Mouse (Mus musculus): Measurements from ENCODE around the gene Tnfaip8l3. TPM values are rescaled to one million over a fixed set of nuclear protein-coding genes. Genes with fewer than 3 reads are reported as not detected.
"Not testable (repeated sequence)": the region's sequence is repeated elsewhere in the genome, so short reads cannot be mapped to it uniquely, and the experiment has no call there.

Gene Tnfaip8l3
- total RNA-seq, 2 experiments from 2014 or later = 0.44 TPM; not detected in 1

DNA sequence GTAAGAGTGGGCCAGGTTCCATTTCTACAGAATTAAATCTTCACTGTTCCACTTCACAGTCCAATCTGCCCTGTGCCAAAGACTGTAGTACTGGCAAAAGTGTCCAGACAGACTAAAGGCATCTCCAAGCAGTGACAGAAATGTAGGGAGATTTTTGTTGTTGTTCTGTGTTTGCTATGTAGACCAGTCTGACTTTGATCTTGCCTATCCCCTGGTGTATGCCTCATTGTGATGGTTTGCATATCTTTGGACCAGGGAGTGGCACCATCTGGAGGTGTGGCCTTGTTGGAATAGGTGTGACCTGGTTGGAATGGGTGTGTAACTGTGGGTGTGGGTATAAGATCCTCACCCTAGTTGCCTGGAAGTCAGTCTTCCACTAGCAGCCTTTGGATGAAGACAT is 75.6 kb downstream of the Tnfaip8l3 start:
- not testable (repeated sequence) for ATAC-seq (ENCODE audit: poor library complexity, severe bottlenecking)

GRCm38 (mm10) chr9:53990921-53991320 is 77.3 kb downstream of the Tnfaip8l3 start:
- ATAC-seq (ENCODE audit: poor library complexity, severe bottlenecking) = peak; percentile 76

- ATAC-seq (ENCODE audit: poor library complexity, severe bottlenecking) = no peak
These were observed 81.2 kb downstream of the Tnfaip8l3 start for GRCm38 (mm10) chr9:53986972-53987371.

- no peak for ATAC-seq (ENCODE audit: poor library complexity, severe bottlenecking)
These were observed 83.3 kb downstream of the Tnfaip8l3 start for GRCm38 (mm10) chr9:53984868-53985267.

DNA sequence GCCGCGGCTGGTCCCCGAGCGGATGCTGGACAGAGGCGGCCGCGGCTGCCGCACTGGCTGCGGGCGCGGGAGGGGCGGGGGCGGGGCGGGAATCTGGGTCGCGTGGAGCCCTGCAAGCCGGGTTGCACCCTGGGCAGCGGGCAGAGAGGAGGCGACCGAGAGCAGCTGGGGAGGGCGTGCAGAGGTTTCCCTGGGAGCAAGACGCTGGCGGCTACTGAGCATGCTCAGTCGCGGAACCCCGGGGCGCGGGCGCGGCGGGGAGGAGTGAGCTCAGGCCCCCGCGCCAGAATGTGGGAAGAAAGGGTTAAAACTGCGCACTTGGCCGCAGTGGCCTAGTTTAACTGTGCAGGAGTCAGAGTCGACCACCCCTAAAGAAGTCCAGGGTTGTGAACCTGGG is 93.1 kb downstream of the Tnfaip8l3 start, which contains the start of gene Elmod1:
Elmod1 (minus strand) TSS at position 180 of the 397 bp plus-strand sequence.
- ATAC-seq (ENCODE audit: poor library complexity, severe bottlenecking) = no peak

DNA sequence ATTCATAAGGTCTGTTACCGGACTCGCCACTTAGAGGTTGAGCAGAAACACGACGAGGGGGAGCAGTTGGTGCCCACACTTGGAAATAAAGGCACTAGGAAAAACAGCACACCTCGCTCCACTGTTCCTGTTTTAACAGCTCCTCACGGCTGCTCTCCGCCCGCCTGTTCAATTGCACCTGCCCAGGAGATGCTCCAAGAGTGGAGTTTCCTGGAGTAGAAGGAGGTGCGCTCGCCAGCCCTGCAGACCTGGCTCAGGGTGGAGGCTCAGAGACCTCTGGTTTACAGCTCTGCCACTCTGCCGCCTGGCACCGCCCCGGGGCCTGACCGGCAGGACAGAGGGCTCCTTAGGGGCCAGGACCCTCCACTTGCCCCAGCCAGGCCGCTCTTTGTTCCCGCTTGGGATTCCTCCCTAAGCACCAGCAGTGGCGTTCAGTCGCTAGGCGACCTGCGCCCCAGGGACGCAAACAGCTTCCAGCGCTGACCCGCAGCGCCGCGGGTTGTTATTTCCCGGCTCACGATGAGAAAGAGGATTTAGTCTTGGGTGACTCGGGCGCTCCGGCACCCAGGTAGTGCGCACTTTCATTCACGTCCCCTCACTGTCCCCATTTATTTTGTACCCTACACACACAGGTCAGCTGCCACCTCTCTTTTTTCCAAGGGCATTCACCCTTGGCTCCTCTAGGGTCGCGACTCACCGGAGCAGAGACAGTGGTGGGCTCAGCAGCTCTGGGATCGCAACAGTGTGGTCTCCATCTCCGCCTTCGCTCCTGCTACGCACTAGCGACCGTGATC is 93.7 kb downstream of the Tnfaip8l3 start:
- no peak for ATAC-seq (ENCODE audit: poor library complexity, severe bottlenecking)

- no peak for ATAC-seq (ENCODE audit: poor library complexity, severe bottlenecking)
These were observed 94.3 kb downstream of the Tnfaip8l3 start for GRCm38 (mm10) chr9:53973929-53974327.

Other genes starting within 250 kb of the Tnfaip8l3 start
- not detected in 2 replicates for gene Sln, start 218.2 kb downstream of the Tnfaip8l3 start, total RNA-seq (2015)
- not detected in 2 replicates for gene Sln, start 218.2 kb downstream of the Tnfaip8l3 start, total RNA-seq (2017)
- not detected in 2 replicates for gene Elmod1, start 93.1 kb downstream of the Tnfaip8l3 start, total RNA-seq (2015)
- gene Elmod1, start 93.1 kb downstream of the Tnfaip8l3 start, total RNA-seq (2017) = not detected in 2 replicates
- not detected in 2 replicates for gene Cyp19a1, start 199.7 kb upstream of the Tnfaip8l3 start, total RNA-seq (2015)
- gene Cyp19a1, start 199.7 kb upstream of the Tnfaip8l3 start, total RNA-seq (2017) = not detected in 2 replicates
- not detected in 2 replicates for gene Gldn, start 218.1 kb upstream of the Tnfaip8l3 start, total RNA-seq (2015)
- gene Gldn, start 218.1 kb upstream of the Tnfaip8l3 start, total RNA-seq (2017) = not detected in 2 replicates